Mouse (Mus musculus) hindbrain, postnatal 0 days (tissue): Measurements from ENCODE around the gene Gm36028. TPM values are rescaled to one million over a fixed set of nuclear protein-coding genes. Genes with fewer than 3 reads are reported as not detected.

Experiments used
- ATAC-seq: fragments of 200-750 bp; cut with Nextera tagmentation; 2 replicates; pipeline ENCODE4 v1.8.0; 2017; ENCODE audit warnings: mild to moderate bottlenecking, moderate TSS enrichment, moderate library complexity
- DNase-seq: peaks from one replicate; pipeline ENCODE4 v3.0.0-alpha.2; 2015; ENCODE audit warnings: low spot score
- H3K27ac ChIP-seq: fragments of 300-500 bp; sonication (generic); 2 replicates; pipeline ENCODE4 v1.5.1; 2014; ENCODE audit warnings: mild to moderate bottlenecking
- H3K27me3 ChIP-seq: fragments of 300-500 bp; sonication (generic); 2 replicates; pipeline ENCODE4 v1.6.1; 2014; ENCODE audit warnings: low read length, mixed read lengths; ENCODE audit not compliant: insufficient read depth
- H3K36me3 ChIP-seq: fragments of 300-500 bp; sonication (generic); 2 replicates; pipeline ENCODE4 v1.6.1; 2014; ENCODE audit warnings: low read length, mixed read lengths; ENCODE audit not compliant: insufficient read depth
- H3K4me1 ChIP-seq: fragments of 300-500 bp; sonication (generic); 2 replicates; pipeline ENCODE4 v1.6.1; 2014; ENCODE audit warnings: antibody characterized with exemption, low read length, mixed read lengths; ENCODE audit not compliant: insufficient read depth
- H3K4me2 ChIP-seq: fragments of 300-500 bp; sonication (generic); 2 replicates; pipeline ENCODE4 v1.6.1; 2014; ENCODE audit warnings: low read depth, mild to moderate bottlenecking, low read length, moderate library complexity, mixed read lengths
- H3K4me3 ChIP-seq: fragments of 300-500 bp; sonication (generic); 2 replicates; pipeline ENCODE4 v1.5.1; 2014; ENCODE audit warnings: low read length
- H3K9ac ChIP-seq: fragments of 300-500 bp; sonication (generic); replicated peaks from 2 replicates; pipeline ENCODE4 v1.6.1; 2014; ENCODE audit warnings: mild to moderate bottlenecking, low read length, moderate library complexity, mixed read lengths
- H3K9me3 ChIP-seq: fragments of 300-500 bp; sonication (generic); 2 replicates; pipeline ENCODE4 v1.6.1; 2016; ENCODE audit warnings: low read length, mixed read lengths
- CTCF ChIP-seq: IDR thresholded peaks from 2 replicates; pipeline ENCODE4 v1.5.1; 2016; ENCODE audit warnings: antibody characterized with exemption, control low read depth, low read depth
- WGBS: fragments of 180-500 bp; shearing (Covaris S2); extraction: QIAGEN DNeasy Blood & Tissue Kit; methylation state at CpG from one replicate; pipeline ENCODE4 v1.1.7; 2014; 5-methylcytosine and 5-hydroxymethylcytosine counted together
- polyA plus RNA-seq: library from polyadenylated mRNA; unstranded; fragments of >200 nt; fragmentation: Nextera tagmentation; extraction: Ambion mirVana; gene quantifications from 2 replicates; pipeline ENCODE4 v1.2.1, GENCODE M21; 2015
- total RNA-seq: library from RNA; depleted of rRNA; stranded (reverse); fragments of >200 nt; gene quantifications from 2 replicates; pipeline ENCODE4 v1.2.3, GENCODE M21; 2014; rRNA removed

Gm36028 gene
- total RNA-seq (not detected in 2 replicates), polyA plus RNA-seq (0.18 and 0.21 TPM in 2 replicates)

GRCm38 (mm10) chr16:37861029-37861428 lies at the start of gene Gm36028:
Gene Gm36028 (minus strand): TSS chr16:37861146.
- Histone ChIP-seq H3K4me2 (no peak within 1 kb of the TSS), H3K9ac (no peak within 1 kb of the TSS), H3K36me3 (no peaks in the 10 kb centered on the region), H3K27me3 (no peaks in the 10 kb centered on the region), H3K9me3 (no peaks in the 10 kb centered on the region), H3K4me1 (no peaks in the 10 kb centered on the region), H3K4me3 (no peak within 1 kb of the TSS), H3K27ac (no peak within 1 kb of the TSS)
- ATAC-seq (no peak), DNase-seq (no peak)
- TF ChIP-seq CTCF = no peak
- WGBS = 90% methylated on average over 7 of the region's 7 CpGs

- Histone ChIP-seq H3K36me3 (no peaks in the 10 kb centered on the region), H3K9ac (no peak overlapping the region), H3K27ac (no peak overlapping the region), H3K27me3 (no peaks in the 10 kb centered on the region), H3K9me3 (0 out of 2 replicates have a peak, but pooled peaks cover 2% of the 10 kb centered on the region), H3K4me2 (no peak overlapping the region), H3K4me1 (no peaks in the 10 kb centered on the region), H3K4me3 (no peak overlapping the region)
- 86% methylated on average over 3 of the region's 3 CpGs for WGBS
- ATAC-seq (no peak), DNase-seq (no peak)
- TF ChIP-seq CTCF = no peak
Measured at GRCm38 (mm10) chr16:37906456-37906855, 45.5 kb upstream of the Gm36028 start.

GRCm38 (mm10) chr16:37901318-37901717 lies 40.4 kb upstream of the Gm36028 start:
- Histone ChIP-seq H3K27ac (no peak overlapping the region), H3K4me2 (no peak overlapping the region), H3K9ac (no peak overlapping the region), H3K9me3 (no peaks in the 10 kb centered on the region), H3K4me1 (no peaks in the 10 kb centered on the region), H3K36me3 (no peaks in the 10 kb centered on the region), H3K4me3 (no peak overlapping the region), H3K27me3 (no peaks in the 10 kb centered on the region)
- DNase-seq (no peak), ATAC-seq (no peak)
- WGBS = 53% methylated on average over 11 of the region's 11 CpGs
- no peak for TF ChIP-seq CTCF

GRCm38 (mm10) chr16:37899357-37899756 lies 38.4 kb upstream of the Gm36028 start:
- no peaks in the 10 kb centered on the region for H3K9me3 ChIP-seq
- 44% methylated on average over 2 of the region's 2 CpGs for WGBS
- DNase-seq = peak; percentile 64

GRCm38 (mm10) chr16:37898790-37899189 lies 37.8 kb upstream of the Gm36028 start:
- Histone ChIP-seq H3K4me3 (no peak overlapping the region), H3K4me1 (no peaks in the 10 kb centered on the region), H3K36me3 (no peaks in the 10 kb centered on the region), H3K27me3 (no peaks in the 10 kb centered on the region), H3K9me3 (no peaks in the 10 kb centered on the region), H3K9ac (no peak overlapping the region), H3K4me2 (no peak overlapping the region), H3K27ac (no peak overlapping the region)
- TF ChIP-seq CTCF = no peak
- 85% methylated on average over 5 of the region's 5 CpGs for WGBS
- ATAC-seq (no peak), DNase-seq (no peak)

More at GRCm38 (mm10) chr16:37899357-37899756, 38.4 kb upstream of the Gm36028 start:
- no peak overlapping the region for H3K4me3 ChIP-seq
- no peaks in the 10 kb centered on the region for H3K36me3 ChIP-seq
- no peak overlapping the region for H3K9ac ChIP-seq
- ATAC-seq = peak; percentile 43; the same call in 1 of the 2 replicates
- H3K27me3 ChIP-seq = no peaks in the 10 kb centered on the region
- no peaks in the 10 kb centered on the region for H3K4me1 ChIP-seq
- no peak for TF ChIP-seq CTCF
- no peak overlapping the region for H3K27ac ChIP-seq
- H3K4me2 ChIP-seq = no peak overlapping the region

GRCm38 (mm10) chr16:37893942-37894341 lies 33.0 kb upstream of the Gm36028 start:
- H3K4me1 ChIP-seq = no peaks in the 10 kb centered on the region
- no peak for TF ChIP-seq CTCF

GRCm38 (mm10) chr16:37893381-37893780 lies 32.4 kb upstream of the Gm36028 start:
- DNase-seq (no peak), ATAC-seq (no peak)
- Histone ChIP-seq H3K4me2 (no peak overlapping the region), H3K36me3 (no peaks in the 10 kb centered on the region), H3K27ac (no peak overlapping the region), H3K9me3 (no peaks in the 10 kb centered on the region), H3K4me1 (no peaks in the 10 kb centered on the region), H3K4me3 (no peak overlapping the region), H3K9ac (no peak overlapping the region), H3K27me3 (no peaks in the 10 kb centered on the region)
- 54% methylated on average over 6 of the region's 6 CpGs for WGBS
- no peak for TF ChIP-seq CTCF

More at GRCm38 (mm10) chr16:37893942-37894341, 33.0 kb upstream of the Gm36028 start:
- no peaks in the 10 kb centered on the region for H3K9me3 ChIP-seq
- H3K4me2 ChIP-seq = no peak overlapping the region
- H3K36me3 ChIP-seq = no peaks in the 10 kb centered on the region
- H3K4me3 ChIP-seq = no peak overlapping the region
- 83% methylated on average over 2 of the region's 2 CpGs for whole genome bisulfite sequencing
- H3K27ac ChIP-seq = no peak overlapping the region
- DNase-seq = no peak
- no peaks in the 10 kb centered on the region for H3K27me3 ChIP-seq
- H3K9ac ChIP-seq = no peak overlapping the region
- ATAC-seq = no peak
